Mouse (Mus musculus): Measurements from ENCODE around the gene Dnah1.

GRCm38 (mm10) chr14:31233996-31234591 is 89.6 kb downstream of the Dnah1 start:
- peak; percentile 97 for TF ChIP-seq CTCF (IDR thresholded peaks at IDR 0.05)
- TF ChIP-seq EP300 (IDR thresholded peaks at IDR 0.05), result no peak

Data from lung, postnatal 0 days (tissue).